Mouse (Mus musculus) kidney, embryonic 14.5 days (tissue): Measurements from ENCODE around the gene Srrm2. TPM values are rescaled to one million over a fixed set of nuclear protein-coding genes. Genes with fewer than 3 reads are reported as not detected.
A peak's percentile ranks its signal among the peaks of the same experiment; 100 is the strongest.

Experiments used
- ATAC-seq: fragments of 200-750 bp; cut with Nextera tagmentation; 2 replicates; pipeline ENCODE4 v1.8.0; 2017; ENCODE audit warnings: moderate number of reproducible peaks, mild to moderate bottlenecking, moderate TSS enrichment, moderate library complexity; ENCODE audit not compliant: low FRiP score, low TSS enrichment
- H3K27ac ChIP-seq: fragments of 300-500 bp; sonication (generic); 2 replicates; pipeline ENCODE4 v1.5.1; 2014; ENCODE audit warnings: low read depth, mild to moderate bottlenecking, low read length, moderate library complexity, mixed read lengths
- H3K27me3 ChIP-seq: fragments of 300-500 bp; sonication (generic); 2 replicates; pipeline ENCODE4 v1.6.1; 2014; ENCODE audit warnings: mild to moderate bottlenecking, low read length; ENCODE audit not compliant: control insufficient read depth, insufficient read depth
- H3K36me3 ChIP-seq: fragments of 300-500 bp; sonication (generic); 2 replicates; pipeline ENCODE4 v1.6.1; 2014; ENCODE audit warnings: low read length, mixed read lengths; ENCODE audit not compliant: control insufficient read depth, insufficient read depth
- H3K4me1 ChIP-seq: fragments of 300-500 bp; sonication (generic); 2 replicates; pipeline ENCODE4 v1.6.1; 2014; ENCODE audit warnings: low read length, mixed read lengths; ENCODE audit not compliant: control insufficient read depth, insufficient read depth
- H3K4me2 ChIP-seq: fragments of 300-500 bp; sonication (generic); replicated peaks from 2 replicates; pipeline ENCODE4 v1.6.1; 2014; ENCODE audit warnings: low read depth, mild to moderate bottlenecking, low read length
- H3K4me3 ChIP-seq: fragments of 300-500 bp; sonication (generic); 2 replicates; pipeline ENCODE4 v1.5.1; 2014; ENCODE audit warnings: mild to moderate bottlenecking, low read length
- H3K9ac ChIP-seq: fragments of 300-500 bp; sonication (generic); 2 replicates; pipeline ENCODE4 v1.6.1; 2014; ENCODE audit warnings: low read depth, mild to moderate bottlenecking, low read length, moderate library complexity
- H3K9me3 ChIP-seq: fragments of 300-500 bp; sonication (generic); 2 replicates; pipeline ENCODE4 v1.6.1; 2016; ENCODE audit warnings: low read length; ENCODE audit not compliant: control insufficient read depth
- WGBS: fragments of 180-500 bp; shearing (Covaris S2); extraction: QIAGEN DNeasy Blood & Tissue Kit; methylation state at CpG from one replicate; pipeline ENCODE4 v1.1.7; 2014; 5-methylcytosine and 5-hydroxymethylcytosine counted together
- polyA plus RNA-seq: library from polyadenylated mRNA; unstranded; fragments of >200 nt; fragmentation: Nextera tagmentation; extraction: Ambion mirVana; gene quantifications from 2 replicates; pipeline ENCODE4 v1.2.1, GENCODE M21; 2014

The Srrm2 gene
- polyA plus RNA-seq: 560 and 567 TPM in 2 replicates

DNA sequence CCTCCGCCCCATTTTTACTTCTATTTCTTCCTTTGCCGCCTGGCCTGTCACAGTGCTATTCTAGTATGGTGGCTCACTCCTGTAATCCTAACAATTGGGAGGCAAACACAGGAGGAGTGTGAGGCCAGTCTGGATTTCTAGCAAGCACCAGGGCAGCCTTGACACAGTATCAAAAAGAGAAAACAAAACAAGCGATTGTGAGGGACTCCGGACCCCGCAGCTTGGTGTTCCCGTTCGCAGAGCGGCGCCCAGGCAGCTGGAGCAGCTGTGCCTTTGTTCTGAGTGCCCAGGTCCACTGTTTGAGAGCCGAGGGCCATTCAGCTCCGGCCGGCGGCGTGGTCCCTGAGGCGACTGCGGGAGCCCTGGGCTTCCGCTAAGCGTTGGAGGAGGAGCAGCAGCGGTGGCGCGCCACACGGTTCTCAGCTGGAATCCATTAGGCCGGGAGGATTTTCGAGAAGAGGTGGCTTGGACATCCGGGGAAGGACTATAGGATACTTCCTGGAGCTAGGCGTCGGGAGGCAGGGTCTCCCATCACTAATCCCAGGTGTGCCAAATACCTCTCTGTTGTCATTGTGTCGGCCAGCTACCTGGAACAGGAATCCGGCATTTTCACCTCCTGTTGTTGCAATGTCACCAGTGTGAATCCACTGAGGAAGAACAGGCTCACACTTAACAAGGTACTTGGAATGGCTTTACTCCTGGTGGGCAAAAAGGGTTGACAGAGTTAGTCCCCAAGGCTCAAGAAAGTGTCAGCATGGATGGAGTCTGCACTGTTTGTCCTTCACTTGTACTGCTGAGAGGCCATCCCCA, at the start of gene Srrm2:
Gene Srrm2, plus strand, starts transcription at position 264 of the 810 bp plus-strand sequence.
- H3K27me3 ChIP-seq: no peaks in the 10 kb centered on the region
- H3K27ac ChIP-seq: peak within 1 kb of the TSS; percentile 67
- H3K4me3 ChIP-seq: peak within 1 kb of the TSS; percentile 37
- 2% methylated on average over 29 of the region's 29 CpGs for WGBS
- H3K9me3 ChIP-seq: no peaks in the 10 kb centered on the region
- peak within 1 kb of the TSS; percentile 51 for H3K4me2 ChIP-seq
- H3K4me1 ChIP-seq: peaks cover 12% of the 10 kb centered on the region; the same call in 1 of the 2 replicates
- ATAC-seq: peak; percentile 49; the same call in 1 of the 2 replicates
- H3K36me3 ChIP-seq: no peaks in the 10 kb centered on the region
- H3K9ac ChIP-seq: peak within 1 kb of the TSS; percentile 83

DNA sequence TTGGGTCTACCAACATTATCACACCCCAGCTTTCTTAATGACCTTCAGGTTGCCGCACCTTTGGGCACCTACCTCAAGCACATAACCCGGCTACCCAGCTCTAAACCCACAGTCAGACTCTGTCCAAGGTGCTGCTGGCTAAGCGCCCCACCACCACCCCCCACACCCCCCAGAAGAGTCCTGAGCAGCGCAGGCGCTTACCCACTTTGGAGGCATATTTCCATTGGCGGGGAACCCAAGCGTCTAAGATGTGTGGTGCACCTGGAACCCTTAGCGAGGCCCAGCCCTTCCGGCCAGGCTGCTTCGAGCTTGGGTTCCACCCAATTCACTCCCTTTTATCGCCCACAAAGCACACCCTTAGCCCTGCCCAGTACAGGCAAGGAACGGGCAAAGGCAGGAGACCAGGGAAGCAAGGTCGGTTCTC, 49.7 kb upstream of the Srrm2 start, which contains the start of gene Paqr4:
Gene Paqr4, minus strand, starts transcription at position 270 of the 424 bp plus-strand sequence.
- Histone ChIP-seq H3K4me3 (peak within 1 kb of the TSS; percentile 68), H3K27ac (0 out of 2 replicates have a peak within 1 kb of the TSS, but pooled peaks have one; percentile 8), H3K36me3 (peaks cover 8% of the 10 kb centered on the region; the same call in 1 of the 2 replicates), H3K4me1 (peaks cover 31% of the 10 kb centered on the region), H3K4me2 (peak within 1 kb of the TSS; percentile 96), H3K9me3 (no peaks in the 10 kb centered on the region), H3K9ac (peak within 1 kb of the TSS; percentile 63), H3K27me3 (peaks cover 49% of the 10 kb centered on the region)
- peak; percentile 3 for ATAC-seq
- WGBS: 5% methylated on average over 13 of the region's 13 CpGs

DNA sequence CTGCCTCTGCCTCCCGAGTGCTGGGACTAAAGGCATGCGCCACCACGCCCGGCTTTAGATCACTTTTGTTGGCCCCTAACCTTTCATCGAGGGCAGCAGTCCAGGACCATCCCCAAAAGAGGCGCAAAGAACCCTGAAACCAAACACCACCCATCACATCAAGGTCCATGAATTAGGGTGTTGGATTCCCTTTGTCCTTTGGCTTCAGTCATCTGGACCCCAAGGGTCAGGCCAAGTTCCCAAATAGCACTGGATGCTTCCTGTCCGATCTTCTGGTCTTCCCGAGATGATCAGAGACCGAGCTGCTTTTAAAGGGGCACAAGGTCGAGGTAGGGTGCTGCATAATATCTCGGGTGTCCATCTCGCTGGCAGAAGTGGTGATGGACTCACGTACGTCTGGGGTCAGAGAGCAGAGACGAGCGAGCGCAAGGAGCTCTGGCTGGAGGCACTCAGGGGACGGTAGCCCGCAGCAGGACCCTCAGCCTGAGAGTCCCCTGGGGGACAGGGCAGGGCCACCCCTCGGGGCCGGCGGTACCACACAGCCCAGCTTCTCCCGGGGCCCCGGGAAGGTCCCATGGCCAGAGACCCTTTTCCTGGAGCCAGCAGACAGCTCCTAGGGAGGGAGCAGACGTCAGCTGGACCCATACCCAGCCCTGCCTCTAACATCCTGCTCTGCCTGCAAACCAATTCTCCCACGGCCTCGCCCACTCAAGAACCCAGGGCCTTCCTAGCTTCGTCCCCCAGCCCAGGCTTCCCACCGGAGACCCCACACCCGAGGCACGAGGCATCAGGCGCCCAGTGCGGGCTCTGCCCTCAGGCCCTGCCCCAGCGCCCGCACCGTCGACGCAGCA, 48.7 kb upstream of the Srrm2 start:
- Histone ChIP-seq H3K27ac (no peak overlapping the region), H3K27me3 (peaks cover 56% of the 10 kb centered on the region), H3K4me3 (no peak overlapping the region), H3K9ac (no peak overlapping the region), H3K4me2 (no peak overlapping the region), H3K9me3 (no peaks in the 10 kb centered on the region), H3K36me3 (0 out of 2 replicates have a peak, but pooled peaks cover 3% of the 10 kb centered on the region), H3K4me1 (peaks cover 35% of the 10 kb centered on the region)
- ATAC-seq: no peak
- WGBS: 47% methylated on average over 38 of the region's 38 CpGs

DNA sequence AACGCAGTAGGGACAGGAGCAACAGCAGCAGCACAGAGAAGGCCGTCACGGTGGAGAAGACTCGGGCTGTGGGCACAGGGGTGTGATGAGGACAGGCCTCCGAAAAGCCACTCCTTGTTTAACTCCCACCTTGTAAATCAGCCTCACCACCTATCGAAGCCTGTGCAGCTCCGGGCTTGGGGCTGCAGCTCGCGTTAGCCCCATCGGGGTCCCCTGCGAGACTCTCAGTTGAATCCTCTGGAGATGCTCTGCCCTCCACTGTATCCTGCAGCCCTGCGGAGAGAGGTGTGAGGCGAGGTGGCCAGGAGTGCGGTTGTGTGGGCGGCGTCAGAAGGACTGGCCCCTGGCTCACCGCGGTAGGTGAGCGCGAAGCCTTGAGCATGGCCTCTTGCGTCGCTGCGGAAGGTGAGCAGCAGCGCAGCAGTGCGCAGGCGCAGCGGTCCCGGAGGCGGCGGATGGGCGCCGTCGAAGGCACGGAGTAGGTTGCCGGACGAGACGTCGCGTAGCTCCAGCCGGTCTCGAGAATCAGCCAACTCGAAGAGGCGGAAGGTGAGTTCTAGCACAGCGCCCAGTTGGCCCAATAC, 48.0 kb upstream of the Srrm2 start:
- no peaks in the 10 kb centered on the region for H3K9me3 ChIP-seq

DNA sequence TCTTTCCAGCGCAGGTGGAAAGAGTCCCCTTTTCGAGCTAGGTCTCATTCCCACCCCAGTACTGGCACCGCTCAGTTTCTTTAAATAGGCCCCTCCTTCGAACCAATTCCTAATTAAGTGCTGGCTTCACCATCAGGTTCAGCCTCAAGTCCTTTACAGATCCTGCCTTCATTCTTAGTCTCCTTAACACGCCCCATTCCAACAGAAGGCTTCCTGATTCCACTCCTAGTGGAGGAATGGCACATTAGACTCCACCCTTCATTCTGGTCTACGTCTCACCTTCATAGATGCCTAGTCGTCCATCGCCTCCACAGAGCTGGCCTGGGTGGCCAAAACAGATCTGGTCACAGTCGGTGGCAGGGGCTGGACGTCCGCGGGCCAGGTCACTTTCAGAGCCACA, 47.4 kb upstream of the Srrm2 start:
- 0 out of 2 replicates have a peak overlapping the region, but pooled peaks have one; percentile 27 for H3K4me2 ChIP-seq
- 62% methylated on average over 12 of the region's 12 CpGs for WGBS

More for the DNA sequence above, 48.0 kb upstream of the Srrm2 start:
- Histone ChIP-seq H3K27ac (no peak overlapping the region), H3K36me3 (no peaks in the 10 kb centered on the region), H3K4me3 (peak overlapping the region; percentile 20), H3K4me1 (peaks cover 35% of the 10 kb centered on the region), H3K4me2 (peak overlapping the region; percentile 27; the same call in 1 of the 2 replicates), H3K9ac (no peak overlapping the region), H3K27me3 (peaks cover 59% of the 10 kb centered on the region)
- WGBS: 5% methylated on average over 44 of the region's 44 CpGs
- no peak for ATAC-seq

DNA sequence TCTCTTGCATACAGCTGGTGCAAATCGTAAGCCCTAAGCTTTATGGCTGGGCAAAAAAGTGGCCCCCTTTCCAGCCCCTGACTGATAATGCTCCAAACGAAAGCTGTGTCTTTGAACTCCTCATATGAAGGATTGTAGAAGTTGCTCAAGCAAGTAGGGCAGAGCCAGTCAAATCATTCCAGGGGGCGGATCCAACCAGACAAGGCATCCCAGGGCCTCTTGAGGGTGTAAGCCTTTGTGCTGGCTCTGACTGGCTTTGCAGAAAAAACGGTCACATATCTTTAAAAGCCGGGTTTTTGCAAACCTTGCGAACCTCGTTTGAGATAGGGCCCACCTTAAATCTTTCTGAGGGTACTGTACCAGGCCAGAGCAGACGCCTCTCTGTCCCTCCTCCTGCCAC, 46.3 kb upstream of the Srrm2 start:
- no peak overlapping the region for H3K27ac ChIP-seq
- no peaks in the 10 kb centered on the region for H3K36me3 ChIP-seq
- H3K4me1 ChIP-seq: peaks cover 37% of the 10 kb centered on the region
- peak overlapping the region; percentile 39 for H3K4me3 ChIP-seq
- no peak overlapping the region for H3K9ac ChIP-seq
- WGBS: 22% methylated on average over 8 of the region's 8 CpGs
- no peak for ATAC-seq
- peak overlapping the region; percentile 69; the same call in 1 of the 2 replicates for H3K4me2 ChIP-seq
- no peaks in the 10 kb centered on the region for H3K9me3 ChIP-seq
- H3K27me3 ChIP-seq: peaks cover 56% of the 10 kb centered on the region

More for the DNA sequence above, 47.4 kb upstream of the Srrm2 start:
- no peak overlapping the region for H3K9ac ChIP-seq
- H3K27ac ChIP-seq: no peak overlapping the region
- no peaks in the 10 kb centered on the region for H3K36me3 ChIP-seq
- H3K4me1 ChIP-seq: peaks cover 35% of the 10 kb centered on the region
- no peak for ATAC-seq
- H3K27me3 ChIP-seq: peaks cover 59% of the 10 kb centered on the region
- no peaks in the 10 kb centered on the region for H3K9me3 ChIP-seq
- peak overlapping the region; percentile 20; the same call in 1 of the 2 replicates for H3K4me3 ChIP-seq

DNA sequence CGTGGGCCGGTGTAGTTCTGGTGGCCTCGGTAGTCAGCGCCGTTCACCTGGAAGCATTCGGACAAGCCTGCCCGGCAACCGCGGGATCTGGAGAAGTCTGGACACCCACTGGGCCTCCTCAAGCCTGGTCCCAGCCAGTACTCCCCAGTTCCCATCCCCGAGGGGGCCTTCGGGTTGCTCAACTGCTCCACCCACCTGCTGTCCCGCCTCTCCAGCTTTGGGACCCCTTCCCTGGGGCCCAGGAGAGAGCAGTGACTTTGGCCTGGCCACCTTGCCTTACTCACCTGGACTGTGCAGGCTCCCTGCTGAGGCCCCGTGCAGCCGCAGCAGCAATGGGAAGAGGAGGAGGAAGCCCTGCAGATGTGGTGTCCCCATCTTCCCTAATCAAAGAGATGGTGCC, 45.7 kb upstream of the Srrm2 start:
- H3K4me1 ChIP-seq: peaks cover 34% of the 10 kb centered on the region
- no peak overlapping the region for H3K27ac ChIP-seq
- peaks cover 56% of the 10 kb centered on the region for H3K27me3 ChIP-seq
- peak overlapping the region; percentile 69 for H3K4me2 ChIP-seq
- 0 out of 2 replicates have a peak overlapping the region, but pooled peaks have one; percentile 40 for H3K9ac ChIP-seq
- H3K36me3 ChIP-seq: no peaks in the 10 kb centered on the region
- no peaks in the 10 kb centered on the region for H3K9me3 ChIP-seq
- 3% methylated on average over 14 of the region's 14 CpGs for WGBS
- no peak for ATAC-seq
- peak overlapping the region; percentile 39 for H3K4me3 ChIP-seq
